Mouse (Mus musculus) spleen, postnatal 10 days (tissue): ENCODE measurements around the gene Sema3g.

Source experiments
- DNase-seq, 2 experiments: peaks; one replicate each; pipeline ENCODE4 v3.0.0; 2021 to 2022; ENCODE audit warnings: low spot score in 2 of 2

Sema3g gene

DNA sequence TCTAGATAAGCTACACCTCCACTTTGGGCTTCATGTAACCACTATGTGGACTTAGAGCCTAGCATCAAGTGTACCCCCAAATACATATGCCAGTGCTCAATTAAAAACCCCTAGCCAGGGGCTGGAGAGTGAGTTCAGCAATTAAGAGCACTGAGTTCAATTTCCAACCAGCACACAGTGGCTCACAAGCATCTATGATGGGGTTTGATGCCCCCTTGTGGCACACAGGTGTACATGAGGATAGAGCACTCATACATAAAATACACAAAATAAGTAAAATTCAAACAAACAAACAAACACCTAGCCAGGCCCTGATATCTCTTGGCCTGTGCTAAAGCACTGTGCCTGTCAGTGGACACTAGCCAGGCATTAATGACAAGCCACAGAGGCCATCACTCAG lies 21.7 kb upstream of the Sema3g start:
- DNase-seq, result peak in 1 of 2 experiments; percentile 55

GRCm38 (mm10) chr14:31197547-31198516 lies 19.8 kb upstream of the Sema3g start:
- DNase-seq, result no peak

DNA sequence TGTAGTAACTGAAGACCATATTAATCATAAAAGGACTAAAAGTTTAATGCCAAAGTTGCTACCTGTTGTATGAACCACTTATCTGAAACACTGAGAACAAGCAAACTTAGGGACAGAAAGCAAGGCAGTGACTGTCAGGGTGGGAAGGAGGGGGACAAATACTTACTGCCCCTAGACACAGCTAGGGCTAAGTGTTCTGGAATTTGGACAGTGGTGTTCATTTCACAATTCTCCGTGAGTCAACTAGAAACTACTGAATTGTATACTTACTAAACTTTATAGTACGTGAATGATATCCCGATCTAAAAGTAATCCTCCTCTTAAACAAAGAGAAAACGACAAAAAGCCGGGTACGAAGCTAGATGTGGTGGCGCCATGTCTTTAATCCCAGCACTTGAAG lies 18.1 kb upstream of the Sema3g start:
- DNase-seq, result no peak

GRCm38 (mm10) chr14:31200038-31200437 lies 17.6 kb upstream of the Sema3g start:
- no peak for DNase-seq

- no peak for DNase-seq
Observed at GRCm38 (mm10) chr14:31204844-31205243, 12.8 kb upstream of the Sema3g start.

DNA sequence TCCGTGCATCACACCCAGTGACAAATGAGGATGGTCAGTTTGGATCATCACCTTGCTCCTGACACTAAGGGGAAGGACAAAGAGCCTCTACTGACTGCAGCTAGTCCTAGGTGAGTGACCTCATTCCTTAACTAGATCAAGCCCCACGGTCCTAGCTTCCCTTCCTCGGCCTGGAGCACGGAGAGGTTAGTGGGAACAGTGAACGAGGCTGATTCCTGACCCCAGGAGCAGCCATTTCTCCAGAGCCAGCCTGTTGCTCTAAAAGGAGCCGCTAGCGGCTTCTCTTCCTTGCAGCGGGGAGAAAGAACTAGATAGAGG lies 12.5 kb upstream of the Sema3g start:
- DNase-seq, result peak in 1 of 2 experiments; percentile 37

- DNase-seq, result peak; percentile 55 to 57
Observed at GRCm38 (mm10) chr14:31205562-31206467, 11.8 kb upstream of the Sema3g start.

DNA sequence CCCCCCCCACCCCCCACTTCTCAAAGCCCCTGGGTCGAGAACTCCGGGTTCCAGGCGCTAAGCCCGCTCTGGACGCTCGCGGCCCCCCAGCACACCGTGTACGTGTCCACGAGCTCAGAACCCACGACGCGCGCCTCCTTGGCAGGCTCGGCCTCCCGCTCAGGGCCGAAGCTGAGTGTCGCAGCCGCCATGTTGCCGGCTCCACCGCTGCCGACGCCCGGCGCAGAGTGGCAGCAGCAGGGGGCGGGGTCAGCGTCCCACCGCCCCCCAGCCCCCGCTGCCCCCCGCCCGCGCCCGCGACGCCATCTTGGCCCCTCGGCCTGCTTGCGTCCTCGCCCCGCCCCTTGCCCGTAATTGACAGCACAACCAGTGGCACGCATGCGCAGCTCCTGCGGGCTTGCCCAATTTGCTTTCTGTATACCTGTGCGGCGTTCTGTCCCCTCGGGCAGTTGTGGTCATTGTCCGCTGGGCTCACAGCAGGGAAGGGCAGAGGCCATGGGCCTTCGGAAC lies 11.1 kb upstream of the Sema3g start:
- peak; percentile 91 to 98 for DNase-seq

- DNase-seq, result peak in 1 of 2 experiments; percentile 53
Observed at GRCm38 (mm10) chr14:31207070-31207830, 10.4 kb upstream of the Sema3g start.

GRCm38 (mm10) chr14:31208084-31208483 lies 9.6 kb upstream of the Sema3g start, which contains the start of gene Tnnc1:
TSS of gene Tnnc1 (plus strand) at chr14:31208312.
- no peak for DNase-seq

DNA sequence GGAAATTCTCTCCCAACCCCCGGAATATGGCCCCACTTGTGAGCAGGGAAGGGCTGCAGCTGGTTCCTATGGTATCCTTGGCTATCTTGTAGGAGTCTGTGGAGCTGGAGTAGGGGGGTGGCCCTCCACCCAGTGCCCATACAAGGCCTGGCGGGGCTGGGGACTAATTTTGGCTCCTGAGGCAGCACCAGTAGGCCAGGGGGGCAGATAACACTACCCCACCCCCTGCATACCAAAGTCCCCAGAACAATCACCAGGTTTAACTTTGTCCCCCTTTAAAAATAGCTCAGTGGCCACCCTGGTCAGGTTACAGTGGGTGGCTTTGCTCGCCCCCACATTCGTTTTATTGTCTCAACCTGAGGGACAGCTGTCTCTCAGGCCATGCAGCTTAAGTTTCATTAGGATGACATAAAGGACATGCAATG lies 8.5 kb upstream of the Sema3g start:
- DNase-seq, result no peak

GRCm38 (mm10) chr14:31211854-31212253 lies 5.8 kb upstream of the Sema3g start:
- DNase-seq, result no peak

DNA sequence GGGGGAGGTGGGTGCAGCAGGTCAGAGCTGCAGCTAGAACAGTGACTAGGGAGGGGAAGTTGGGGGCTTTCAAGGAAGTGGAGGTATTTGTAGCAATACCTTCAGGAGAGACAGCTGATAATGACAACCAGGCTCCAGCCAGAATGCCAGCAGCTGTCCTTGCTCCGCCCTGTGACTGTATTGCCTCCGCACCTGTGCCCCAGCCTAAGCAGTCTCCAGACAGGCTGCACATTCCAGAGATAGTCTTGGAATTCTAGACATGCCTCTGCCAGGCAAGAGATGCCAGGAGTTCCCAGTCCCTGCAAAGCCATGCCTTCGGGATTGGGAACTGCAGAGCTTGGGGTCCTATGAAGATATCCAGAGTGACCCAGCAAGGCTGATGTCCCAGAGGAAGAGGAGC lies 5.2 kb upstream of the Sema3g start:
- no peak for DNase-seq

DNA sequence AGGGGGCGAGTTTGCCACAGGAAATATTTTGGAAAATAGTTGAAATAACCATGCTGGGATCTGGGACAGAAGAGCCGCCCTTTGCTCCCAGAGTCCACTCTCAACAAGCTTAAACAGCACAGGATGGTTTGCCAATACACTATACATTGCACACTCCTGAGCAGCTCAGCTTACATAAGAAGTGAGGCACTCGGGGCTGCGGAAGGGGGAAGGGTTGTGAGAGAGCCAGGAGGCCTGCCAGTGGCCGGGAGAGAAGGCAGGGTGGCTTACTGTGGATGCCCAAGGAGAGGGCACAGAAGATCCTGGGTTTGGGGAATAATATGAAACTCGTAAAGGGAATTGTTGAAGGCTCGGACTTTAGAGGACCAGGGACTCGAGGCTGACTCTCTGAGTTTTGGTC lies 3.8 kb upstream of the Sema3g start:
- no peak for DNase-seq

- no peak for DNase-seq
Observed at GRCm38 (mm10) chr14:31214684-31215083, 3.0 kb upstream of the Sema3g start.

DNA sequence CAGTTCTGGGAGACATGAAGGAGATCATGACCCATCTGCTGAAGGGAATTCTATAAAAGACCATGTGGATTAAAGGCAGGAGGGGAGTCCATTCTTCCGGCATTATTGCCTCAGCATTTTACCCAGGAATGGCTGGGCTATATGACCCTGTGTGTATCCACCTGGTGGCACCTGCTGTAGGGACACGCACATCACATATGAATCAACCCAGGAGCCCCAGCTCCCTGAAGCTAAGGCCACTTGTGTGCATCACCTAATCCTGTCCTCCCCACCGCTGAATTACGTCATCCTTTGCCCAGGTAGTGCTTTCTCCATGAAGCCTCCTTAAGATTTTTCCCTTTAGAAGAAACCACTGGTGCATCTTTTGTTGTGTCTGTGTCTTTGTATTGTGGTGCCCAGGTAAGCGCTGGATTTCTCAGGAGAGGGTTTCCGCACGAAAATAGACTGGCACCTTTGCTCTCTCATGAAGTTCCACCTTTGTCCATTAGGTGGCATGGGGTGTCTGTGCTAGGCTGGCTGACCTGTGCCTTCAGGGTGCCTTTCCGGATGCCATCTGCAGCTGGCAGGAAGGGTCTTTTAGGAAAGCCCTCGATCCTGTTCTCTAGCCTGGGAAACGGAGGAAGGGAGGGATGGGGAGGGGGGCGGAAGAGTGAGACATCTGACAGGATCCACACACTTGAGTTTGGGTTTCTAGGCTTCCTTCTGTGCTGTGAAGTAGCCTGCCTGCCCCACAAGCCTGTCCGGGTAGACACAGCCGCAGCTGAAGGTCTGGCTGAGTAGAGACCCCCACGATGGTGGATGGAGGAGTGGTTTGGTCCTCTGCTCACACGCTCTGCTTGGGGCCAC lies 2.3 kb upstream of the Sema3g start:
- peak; percentile 58 to 78 for DNase-seq

- DNase-seq, result no peak
Observed at GRCm38 (mm10) chr14:31216846-31217245, 814 bp upstream of the Sema3g start, which contains the start of gene Nisch. TSS of gene Nisch (minus strand) at chr14:31216946.

DNA sequence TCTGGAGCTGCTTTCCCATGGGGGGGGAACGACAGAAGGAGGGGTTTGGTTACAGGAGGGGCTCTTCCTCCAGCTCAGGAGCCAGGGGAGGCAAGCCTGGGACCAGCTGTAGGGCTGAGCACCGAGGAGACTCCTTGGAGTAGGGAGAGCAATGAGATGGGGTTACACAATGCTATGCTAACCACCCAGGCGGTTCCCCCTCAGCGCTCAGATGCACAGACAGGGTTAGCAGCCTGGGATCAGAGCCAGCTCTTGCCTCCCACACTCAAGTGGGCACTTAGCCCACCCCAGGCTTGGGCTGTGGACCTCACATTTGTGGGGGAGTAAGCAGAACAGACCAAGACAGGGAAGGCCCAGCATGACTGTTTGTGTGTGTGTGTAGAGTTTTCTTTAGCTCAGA lies 9.3 kb downstream of the Sema3g start:
- peak in 1 of 2 experiments; percentile 41 for DNase-seq

- peak in 1 of 2 experiments; percentile 52 for DNase-seq
Observed at GRCm38 (mm10) chr14:31228234-31228633, 10.6 kb downstream of the Sema3g start.

- DNase-seq, result no peak
Observed at GRCm38 (mm10) chr14:31230442-31230841, 12.8 kb downstream of the Sema3g start.
